17 mouse cellular contexts compared by ENCODE assay signal in the genomic region with DNA sequence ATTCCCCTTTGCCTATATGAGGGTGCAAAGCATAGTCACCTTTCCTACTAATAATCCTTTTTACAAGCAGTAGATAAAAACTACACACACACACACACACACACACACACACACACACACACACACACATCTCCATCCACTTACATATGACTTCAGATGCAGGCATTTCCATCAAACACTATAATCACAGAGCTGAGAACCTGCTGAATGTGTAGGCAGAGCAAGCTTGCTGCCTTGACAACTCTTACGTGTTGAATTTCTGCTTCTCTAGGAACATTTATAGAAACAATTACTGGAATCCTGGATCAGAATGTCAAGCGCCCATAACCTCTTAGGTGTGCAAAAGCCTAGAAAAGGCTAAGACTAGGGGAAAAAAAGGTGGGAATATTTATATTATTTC.
"Had no signal": no experiment of that assay in that cellular context is flagged by ENCODE, and none has a peak within 500 bp of the region (broad histone marks: within the 10 kb centered on the region; RNA-seq: fewer than 3 reads in every experiment).

No protein-coding gene starts in this region.

- H3K27ac ChIP-seq: intestine, embryonic 15.5 days; kidney, embryonic 15.5 days; limb, embryonic 10.5 days; liver, embryonic 15.5 days; midbrain, embryonic 10.5 days; midbrain, embryonic 15.5 days; neural tube, embryonic 12.5 days; stomach, postnatal 0 days had no signal

- H3K9ac ChIP-seq: intestine, embryonic 15.5 days; kidney, embryonic 15.5 days; liver, embryonic 15.5 days; midbrain, embryonic 15.5 days; neural tube, embryonic 12.5 days had no signal

- ATAC-seq: intestine, embryonic 15.5 days; lung, postnatal 0 days; midbrain, embryonic 15.5 days had no signal

- H3K4me1 ChIP-seq: intestine, embryonic 15.5 days; kidney, embryonic 15.5 days; limb, embryonic 10.5 days; liver, embryonic 15.5 days; midbrain, embryonic 10.5 days; midbrain, embryonic 15.5 days; neural tube, embryonic 12.5 days had no signal

- DNase-seq: kidney, adult 2 months; kidney, postnatal 14 days; layer of hippocampus, postnatal 36 days; lung, adult 2 months; lung, postnatal 36 days; thymus, adult 18-20 months; thymus, postnatal 36 days had no signal

- H3K4me3 ChIP-seq: intestine, embryonic 15.5 days; kidney, embryonic 15.5 days; limb, embryonic 10.5 days; liver, embryonic 15.5 days; midbrain, embryonic 10.5 days; midbrain, embryonic 15.5 days; neural tube, embryonic 12.5 days had no signal

- H3K36me3 ChIP-seq: intestine, embryonic 15.5 days; kidney, embryonic 15.5 days; limb, embryonic 10.5 days; liver, embryonic 15.5 days; midbrain, embryonic 10.5 days; midbrain, embryonic 15.5 days; neural tube, embryonic 12.5 days had no signal

- H3K9me3 ChIP-seq: intestine, embryonic 15.5 days; kidney, embryonic 15.5 days; limb, embryonic 10.5 days; liver, embryonic 15.5 days; midbrain, embryonic 10.5 days; midbrain, embryonic 15.5 days; neural tube, embryonic 12.5 days had no signal

- H3K27me3 ChIP-seq: intestine, embryonic 15.5 days; kidney, embryonic 15.5 days; liver, embryonic 15.5 days; midbrain, embryonic 15.5 days; neural tube, embryonic 12.5 days had no signal

- H3K4me2 ChIP-seq: intestine, embryonic 15.5 days; kidney, embryonic 15.5 days; liver, embryonic 11.5 days; liver, embryonic 15.5 days; midbrain, embryonic 15.5 days; neural tube, embryonic 12.5 days had no signal
